Mouse (Mus musculus) C2C12 (cell line): ENCODE data around the gene Chchd3. TPM values are rescaled to one million over a fixed set of nuclear protein-coding genes. Genes with fewer than 3 reads are reported as not detected.

Source experiments
- H3K27me3 ChIP-seq: one replicate; pipeline ENCODE4 v1.6.1; 2011; ENCODE audit not compliant: control insufficient read depth, insufficient read depth, insufficient read length
- H3K36me3 ChIP-seq: one replicate; pipeline ENCODE4 v1.6.1; 2011; ENCODE audit not compliant: control insufficient read depth, insufficient read depth
- H3K4me3 ChIP-seq: one replicate; pipeline ENCODE4 v1.5.1; 2011; ENCODE audit warnings: mild to moderate bottlenecking, control low read depth; ENCODE audit not compliant: poor library complexity, insufficient read depth, severe bottlenecking
- H3K79me2 ChIP-seq: one replicate; pipeline ENCODE4 v1.6.1; 2011; ENCODE audit not compliant: control insufficient read depth, insufficient read depth
- H3K79me3 ChIP-seq: one replicate; pipeline ENCODE4 v1.6.1; 2011; ENCODE audit warnings: low read depth, control low read depth
- H3ac ChIP-seq: one replicate; pipeline ENCODE3; 2011; ENCODE audit warnings: low read depth; ENCODE audit not compliant: control insufficient read depth, insufficient read length
- CEBPB ChIP-seq: IDR thresholded peaks from one replicate; pipeline ENCODE4 v1.6.1; 2011; ENCODE audit warnings: low read depth, mild to moderate bottlenecking, control low read depth, moderate library complexity
- CTCF ChIP-seq: IDR thresholded peaks from one replicate; pipeline ENCODE4 v1.5.1; 2011; ENCODE audit not compliant: control insufficient read depth, insufficient read depth, insufficient read length
- FOSL1 ChIP-seq: IDR thresholded peaks from one replicate; pipeline ENCODE4 v1.8.0; 2011; ENCODE audit warnings: mild to moderate bottlenecking, low read length; ENCODE audit not compliant: poor library complexity, insufficient read depth, severe bottlenecking
- MAX ChIP-seq: IDR thresholded peaks from one replicate; pipeline ENCODE4 v1.6.1; 2011; ENCODE audit warnings: mild to moderate bottlenecking, control low read depth
- MYOD1 ChIP-seq: IDR thresholded peaks from one replicate; pipeline ENCODE4 v1.6.1; 2011; ENCODE audit warnings: low read depth; ENCODE audit not compliant: control insufficient read depth, insufficient read length
- MYOG ChIP-seq: IDR thresholded peaks from one replicate; pipeline ENCODE4 v1.6.1; 2011; ENCODE audit not compliant: control insufficient read depth, insufficient read length; ENCODE audit errors: extremely low read depth
- USF1 ChIP-seq: IDR thresholded peaks from one replicate; pipeline ENCODE4 v1.6.1; 2011; ENCODE audit warnings: low read depth, mild to moderate bottlenecking, control low read depth, moderate library complexity
- polyA plus RNA-seq: library from polyadenylated mRNA; unstranded; fragments of >200 nt; fragmentation: generic; extraction: Trizol; gene quantifications from one replicate; pipeline ENCODE4 v1.2.1, GENCODE M21; 2012; ENCODE audit warnings: missing spikeins

Chchd3 gene
- polyA plus RNA-seq, 1 experiment, result 94.8 TPM

DNA sequence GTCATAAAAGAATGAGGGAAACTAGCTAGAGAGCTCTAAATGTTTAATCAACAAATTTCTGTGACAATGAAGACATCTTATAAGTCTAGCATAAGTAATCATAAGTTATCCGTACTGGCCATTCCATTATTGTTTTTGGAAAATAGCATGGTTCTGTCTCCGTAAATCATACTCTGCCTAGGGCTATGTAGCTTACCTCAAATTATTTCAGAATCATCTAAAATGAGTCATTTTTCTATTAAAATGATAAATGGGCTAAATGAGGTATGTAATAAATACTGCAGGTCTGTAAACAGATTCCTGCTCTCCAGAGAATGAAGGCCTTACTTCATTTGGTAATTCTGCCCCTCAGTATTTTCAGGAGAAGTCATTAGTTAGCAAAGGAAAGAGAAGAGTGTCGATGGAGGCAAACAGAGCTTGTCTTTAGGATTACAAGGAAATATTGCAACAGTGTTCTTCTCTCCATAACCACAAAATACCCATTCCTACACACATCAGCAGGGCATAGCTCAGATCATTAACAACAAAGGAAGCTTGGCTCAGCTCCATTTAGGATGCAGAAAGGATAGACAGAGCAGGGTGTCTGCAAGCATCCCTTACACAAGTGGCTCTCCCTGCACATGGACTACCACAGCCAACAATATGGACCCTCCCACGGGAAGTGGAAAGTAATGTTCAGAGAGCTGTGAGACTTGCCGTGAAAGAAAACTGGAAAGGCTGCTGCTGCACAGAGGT lies 100.1 kb downstream of the Chchd3 start:
- no peaks in the 10 kb centered on the region for H3K36me3 ChIP-seq
- peaks cover 6% of the 10 kb centered on the region for H3K79me3 ChIP-seq
- no peak overlapping the region for H3K4me3 ChIP-seq
- no peak overlapping the region for H3ac ChIP-seq
- no peaks in the 10 kb centered on the region for H3K27me3 ChIP-seq
- TF ChIP-seq MYOG (no peak), CEBPB (no peak), FOSL1 (no peak)
- peaks cover 27% of the 10 kb centered on the region for H3K79me2 ChIP-seq

DNA sequence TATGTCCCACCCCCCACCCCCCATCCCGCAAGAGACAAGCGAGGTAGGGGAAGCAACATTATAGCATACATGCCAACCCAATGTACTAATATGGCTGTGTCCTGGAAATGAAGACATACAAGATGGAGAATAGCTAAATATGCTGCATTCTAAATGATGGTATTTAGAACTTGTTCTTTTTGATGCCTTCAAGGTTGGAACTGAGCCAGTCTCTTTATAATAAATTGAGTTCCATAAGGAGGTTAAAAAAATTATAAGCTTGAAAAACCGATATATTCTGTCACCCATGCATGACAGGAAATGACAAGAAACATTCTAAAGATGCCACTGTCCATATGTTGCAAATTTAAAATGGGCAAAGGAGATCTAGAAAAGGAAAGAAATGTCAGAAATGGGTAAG lies 104.6 kb downstream of the Chchd3 start:
- Histone ChIP-seq H3ac (no peak overlapping the region), H3K27me3 (no peaks in the 10 kb centered on the region), H3K79me3 (no peaks in the 10 kb centered on the region), H3K79me2 (peaks cover 16% of the 10 kb centered on the region), H3K4me3 (no peak overlapping the region), H3K36me3 (no peaks in the 10 kb centered on the region)
- TF ChIP-seq MYOG, result no peak
- no peak for TF ChIP-seq MYOD1
- no peak for TF ChIP-seq MAX
- TF ChIP-seq CEBPB, result no peak
- no peak for TF ChIP-seq CTCF
- TF ChIP-seq USF1, result no peak

DNA sequence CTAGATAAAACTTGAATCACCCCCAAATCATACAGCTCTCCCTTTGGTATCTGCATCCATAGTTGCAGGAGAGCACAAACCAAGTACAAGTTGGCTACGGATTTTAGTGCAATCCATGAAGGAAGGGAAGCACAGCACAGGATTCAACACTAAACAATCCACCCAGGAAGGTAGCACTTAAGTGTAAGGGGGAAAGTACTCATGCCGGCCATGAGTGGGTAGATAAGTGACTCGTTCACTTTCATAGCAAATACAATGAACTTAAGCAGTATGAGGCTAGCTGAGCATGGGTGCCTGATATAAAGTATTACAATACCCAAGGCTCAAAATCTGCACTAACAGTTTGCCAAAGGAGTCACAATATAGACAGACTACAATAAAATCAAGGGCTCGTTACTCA lies 109.1 kb downstream of the Chchd3 start:
- Histone ChIP-seq H3K36me3 (no peaks in the 10 kb centered on the region), H3K79me2 (peaks cover 38% of the 10 kb centered on the region), H3ac (no peak overlapping the region), H3K27me3 (no peaks in the 10 kb centered on the region), H3K79me3 (no peaks in the 10 kb centered on the region), H3K4me3 (no peak overlapping the region)
- no peak for TF ChIP-seq USF1
- no peak for TF ChIP-seq MYOG
- no peak for TF ChIP-seq CEBPB
- no peak for TF ChIP-seq CTCF
- no peak for TF ChIP-seq MYOD1
- TF ChIP-seq MAX, result no peak

DNA sequence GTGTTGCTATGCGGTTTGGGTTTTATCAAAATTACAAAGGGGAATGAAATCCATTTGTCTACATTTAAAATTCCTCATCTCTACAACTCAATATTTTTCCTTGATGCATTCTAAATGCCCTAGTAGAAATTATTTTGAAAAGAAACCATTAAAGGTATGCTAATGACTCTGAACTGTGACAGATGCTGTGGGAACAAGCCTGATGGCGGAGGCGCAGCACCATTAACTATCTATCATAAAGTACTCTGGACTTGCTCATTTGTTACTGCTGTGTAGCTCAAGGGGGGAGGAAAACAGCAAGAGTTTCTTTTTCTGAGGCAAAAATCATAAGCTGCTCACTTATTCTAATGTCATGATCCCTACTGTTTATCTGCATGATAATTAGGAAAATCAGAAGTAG lies 110.4 kb downstream of the Chchd3 start:
- TF ChIP-seq MYOG, result no peak
- TF ChIP-seq FOSL1, result no peak
- no peak for TF ChIP-seq CTCF
- TF ChIP-seq USF1, result no peak
- TF ChIP-seq MAX, result no peak
- H3K4me3 ChIP-seq, result no peak overlapping the region
- H3ac ChIP-seq, result no peak overlapping the region
- H3K79me3 ChIP-seq, result peaks cover 2% of the 10 kb centered on the region
- H3K79me2 ChIP-seq, result peaks cover 37% of the 10 kb centered on the region
- no peaks in the 10 kb centered on the region for H3K36me3 ChIP-seq
- H3K27me3 ChIP-seq, result no peaks in the 10 kb centered on the region

DNA sequence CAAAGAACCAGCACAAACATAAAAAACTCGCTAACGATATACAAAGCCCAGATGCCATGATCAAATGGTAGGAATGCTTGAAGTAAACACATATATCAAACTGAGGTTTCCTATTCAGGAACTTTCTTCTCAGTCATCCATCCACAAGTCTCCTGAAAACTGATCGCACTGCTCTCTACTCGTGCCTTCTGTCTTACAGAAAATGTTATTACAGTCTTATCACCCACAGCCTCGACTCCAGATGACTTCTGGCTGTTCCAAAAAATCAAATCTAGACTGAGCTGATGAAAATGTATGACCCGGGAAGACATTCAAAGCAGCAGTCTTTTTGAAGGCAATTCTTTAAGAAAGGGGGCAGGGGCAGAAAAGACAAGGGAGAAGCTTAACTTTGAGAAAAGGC lies 112.8 kb downstream of the Chchd3 start:
- Histone ChIP-seq H3K79me3 (peaks cover 9% of the 10 kb centered on the region), H3ac (no peak overlapping the region), H3K79me2 (peaks cover 40% of the 10 kb centered on the region), H3K27me3 (no peaks in the 10 kb centered on the region), H3K36me3 (no peaks in the 10 kb centered on the region), H3K4me3 (no peak overlapping the region)
- TF ChIP-seq MYOD1 (no peak), CTCF (no peak), CEBPB (no peak)

DNA sequence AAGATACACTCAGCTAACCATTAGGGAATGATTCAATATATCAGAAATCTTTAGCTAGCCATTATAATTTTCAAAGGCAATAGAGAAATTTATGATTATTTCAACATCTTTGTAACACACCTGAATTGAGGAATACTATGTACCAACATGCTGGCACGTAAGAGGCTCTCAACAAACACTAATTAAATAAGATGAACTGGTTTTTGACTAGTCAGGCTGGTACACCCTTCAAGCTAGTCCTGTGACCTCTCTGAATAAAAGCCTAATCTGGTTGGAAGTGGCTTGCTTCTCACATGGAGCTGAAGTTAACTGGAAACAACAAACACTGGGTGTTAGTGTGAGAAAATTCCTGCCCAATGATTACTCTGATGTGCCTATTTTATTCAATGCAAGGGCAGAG lies 115.1 kb downstream of the Chchd3 start:
- TF ChIP-seq FOSL1 (no peak), CTCF (no peak), CEBPB (no peak), MYOD1 (no peak), USF1 (no peak), MYOG (no peak), MAX (no peak)
- Histone ChIP-seq H3K79me2 (peaks cover 54% of the 10 kb centered on the region), H3K79me3 (peaks cover 9% of the 10 kb centered on the region), H3ac (no peak overlapping the region), H3K4me3 (no peak overlapping the region), H3K36me3 (no peaks in the 10 kb centered on the region), H3K27me3 (no peaks in the 10 kb centered on the region)

DNA sequence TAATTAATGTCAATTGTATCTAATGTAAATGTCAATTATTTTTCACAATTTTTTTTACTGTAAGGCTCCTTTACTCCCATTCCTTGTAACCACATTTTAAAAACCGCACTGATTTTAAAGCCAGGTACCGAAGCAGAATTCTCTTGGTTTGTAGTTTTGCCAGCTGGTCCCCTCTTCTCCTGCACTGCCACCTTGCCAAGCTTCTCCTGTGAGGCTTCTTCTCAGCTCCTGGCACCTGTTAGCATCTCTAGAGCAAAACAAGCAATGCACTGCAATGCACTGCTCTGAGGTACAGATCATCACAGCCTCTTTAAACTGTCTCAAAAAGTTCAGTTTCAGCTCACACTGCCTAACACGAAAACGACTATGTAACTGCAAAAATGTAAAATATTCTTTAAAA lies 116.4 kb downstream of the Chchd3 start:
- Histone ChIP-seq H3K27me3 (no peaks in the 10 kb centered on the region), H3K79me2 (peaks cover 57% of the 10 kb centered on the region), H3ac (no peak overlapping the region), H3K79me3 (peaks cover 9% of the 10 kb centered on the region), H3K36me3 (no peaks in the 10 kb centered on the region), H3K4me3 (no peak overlapping the region)
- no peak for TF ChIP-seq CEBPB
- no peak for TF ChIP-seq MYOD1
- TF ChIP-seq CTCF, result no peak
- TF ChIP-seq MYOG, result no peak
- no peak for TF ChIP-seq MAX
- TF ChIP-seq FOSL1, result no peak
- TF ChIP-seq USF1, result no peak
